Mouse (Mus musculus) spleen, adult 18-20 months (tissue): Measurements from ENCODE around the gene Pbx3.

Experiments
- DNase-seq, 2 experiments: peaks; one replicate each; pipeline ENCODE4 v3.0.0; 2022; ENCODE audit warnings: mixed read lengths in 2 of 2

Pbx3 gene

GRCm38 (mm10) chr2:34289726-34290125, 83.2 kb downstream of the Pbx3 start:
- no peak for DNase-seq

GRCm38 (mm10) chr2:34284239-34284638, 88.7 kb downstream of the Pbx3 start:
- DNase-seq, result no peak

- no peak for DNase-seq
Observed at GRCm38 (mm10) chr2:34280996-34281395, 91.9 kb downstream of the Pbx3 start.

GRCm38 (mm10) chr2:34279726-34280125, 93.2 kb downstream of the Pbx3 start:
- no peak for DNase-seq

GRCm38 (mm10) chr2:34275630-34276193, 97.2 kb downstream of the Pbx3 start:
- no peak for DNase-seq

- DNase-seq, result no peak
Observed at GRCm38 (mm10) chr2:34262046-34262445, 110.9 kb downstream of the Pbx3 start.

GRCm38 (mm10) chr2:34260653-34261076, 112.3 kb downstream of the Pbx3 start:
- DNase-seq, result no peak

GRCm38 (mm10) chr2:34258256-34258655, 114.7 kb downstream of the Pbx3 start:
- no peak for DNase-seq

- DNase-seq, result no peak
Observed at GRCm38 (mm10) chr2:34257611-34258010, 115.3 kb downstream of the Pbx3 start.

GRCm38 (mm10) chr2:34256000-34256553, 116.9 kb downstream of the Pbx3 start:
- no peak for DNase-seq

- no peak for DNase-seq
Observed at GRCm38 (mm10) chr2:34253627-34254026, 119.3 kb downstream of the Pbx3 start.

GRCm38 (mm10) chr2:34253111-34253510, 119.8 kb downstream of the Pbx3 start:
- DNase-seq, result no peak

- DNase-seq, result no peak
Observed at GRCm38 (mm10) chr2:34252286-34252685, 120.7 kb downstream of the Pbx3 start.

- DNase-seq, result no peak
Observed at GRCm38 (mm10) chr2:34249961-34250658, 122.8 kb downstream of the Pbx3 start.

GRCm38 (mm10) chr2:34249141-34249960, 123.6 kb downstream of the Pbx3 start:
- peak; percentile 5 to 19 for DNase-seq

- DNase-seq, result no peak
Observed at GRCm38 (mm10) chr2:34240885-34241284, 132.1 kb downstream of the Pbx3 start.

GRCm38 (mm10) chr2:34239315-34239858, 133.6 kb downstream of the Pbx3 start:
- no peak for DNase-seq

GRCm38 (mm10) chr2:34235467-34236075, 137.4 kb downstream of the Pbx3 start:
- no peak for DNase-seq

- DNase-seq, result no peak
Observed at GRCm38 (mm10) chr2:34234274-34234673, 138.7 kb downstream of the Pbx3 start.

GRCm38 (mm10) chr2:34233271-34233670, 139.7 kb downstream of the Pbx3 start:
- no peak for DNase-seq

- no peak for DNase-seq
Observed at GRCm38 (mm10) chr2:34227688-34228087, 145.3 kb downstream of the Pbx3 start.

- no peak for DNase-seq
Observed at GRCm38 (mm10) chr2:34225470-34225869, 147.5 kb downstream of the Pbx3 start.

GRCm38 (mm10) chr2:34221477-34221876, 151.5 kb downstream of the Pbx3 start:
- no peak for DNase-seq
